Mouse (Mus musculus): ENCODE results near the gene Kcnk18.

Kcnk18 gene

DNA sequence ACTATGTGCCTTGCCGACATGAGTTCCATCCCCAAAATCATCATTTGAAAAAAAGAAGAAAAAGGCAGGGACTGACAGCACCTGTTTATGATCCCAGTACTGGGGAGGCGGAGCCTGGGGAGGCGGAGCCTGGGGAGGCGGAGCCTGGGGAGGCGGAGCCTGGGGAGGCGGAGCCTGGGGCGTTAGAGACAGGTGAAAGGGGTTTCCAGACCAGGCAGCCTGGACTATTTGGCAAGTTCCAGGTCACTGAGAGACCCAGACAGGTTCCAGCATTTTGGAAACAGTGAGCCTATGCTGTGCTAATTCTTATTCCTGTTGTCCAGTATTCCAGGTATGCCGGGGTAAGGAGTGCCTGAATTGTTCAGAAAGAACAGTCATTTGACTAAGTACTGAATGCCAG is at the start of gene Kcnk18:
Gene Kcnk18, plus strand, starts transcription at position 224 of the 400 bp plus-strand sequence.
- DNase-seq (ENCODE audit: low read depth, low spot score): no peak

GRCm38 (mm10) chr19:59169936-59170765 is 48.9 kb upstream of the Kcnk18 start, which contains the start of gene Vax1:
Gene Vax1 (minus strand): TSS chr19:59170056.
- DNase-seq (ENCODE audit: low read depth, low spot score): no peak

- DNase-seq (ENCODE audit: low read depth, low spot score): no peak
Observed at GRCm38 (mm10) chr19:59170766-59171095, 48.3 kb upstream of the Kcnk18 start.

DNA sequence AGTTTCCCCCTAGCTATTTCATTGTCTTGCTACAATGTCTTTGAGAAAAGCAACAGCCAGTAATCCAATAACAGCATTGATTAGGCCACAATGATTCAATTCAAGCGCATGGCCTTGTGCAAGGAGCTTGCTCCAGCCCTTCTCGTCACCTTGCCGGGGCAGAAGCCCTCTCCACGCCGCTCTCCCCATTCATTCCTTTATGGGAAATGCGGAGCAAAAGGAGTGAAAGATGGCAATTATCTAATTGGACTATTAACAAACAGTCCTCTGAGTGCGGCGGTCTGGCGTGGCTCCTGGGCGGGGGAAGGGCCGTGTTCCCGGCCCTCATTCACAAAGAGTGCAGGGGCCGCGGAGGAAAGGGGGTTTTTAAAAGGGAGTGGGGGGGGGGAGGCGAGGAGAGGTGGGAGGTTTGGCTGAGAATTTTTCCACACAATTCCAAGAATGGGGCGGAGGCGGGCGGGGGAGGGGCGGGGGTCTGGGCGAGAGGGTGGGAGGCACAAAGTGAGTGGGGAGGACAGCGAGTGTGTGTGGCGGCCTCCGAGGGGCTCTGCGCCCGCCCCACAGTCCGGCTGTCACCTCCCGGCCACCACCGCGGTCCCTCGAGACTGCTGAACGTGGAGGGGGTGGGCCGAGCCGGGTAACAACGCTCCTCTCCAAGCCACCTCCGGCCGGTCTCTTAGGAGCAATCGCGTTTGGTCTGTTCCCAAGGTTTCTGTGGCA is 47.7 kb upstream of the Kcnk18 start:
- DNase-seq (ENCODE audit: low read depth, low spot score): no peak

GRCm38 (mm10) chr19:59171871-59172245 is 47.2 kb upstream of the Kcnk18 start:
- no peak for DNase-seq (ENCODE audit: low read depth, low spot score)

DNA sequence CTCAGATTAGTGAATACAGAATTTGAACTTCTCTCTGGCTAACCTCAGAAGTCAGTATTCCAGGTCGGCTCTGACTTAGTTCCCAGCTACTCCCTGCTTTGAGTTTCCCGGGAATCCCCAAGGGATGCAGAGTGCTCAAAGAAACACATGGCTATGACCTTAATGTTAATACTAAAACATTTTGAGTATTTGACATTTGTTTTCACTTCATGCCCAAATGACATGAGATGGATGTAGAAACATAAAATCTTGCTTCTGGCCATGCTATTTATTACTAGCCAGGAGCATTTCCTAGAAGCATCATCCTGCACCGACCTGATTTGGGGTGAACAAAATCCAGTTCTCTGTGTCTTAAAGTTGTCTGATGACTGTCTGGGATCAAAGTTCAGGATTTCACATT is 46.2 kb upstream of the Kcnk18 start:
- no peak for DNase-seq (ENCODE audit: low read depth, low spot score)

- DNase-seq (ENCODE audit: low read depth, low spot score): no peak
Observed at GRCm38 (mm10) chr19:59173341-59174015, 45.5 kb upstream of the Kcnk18 start.

DNA sequence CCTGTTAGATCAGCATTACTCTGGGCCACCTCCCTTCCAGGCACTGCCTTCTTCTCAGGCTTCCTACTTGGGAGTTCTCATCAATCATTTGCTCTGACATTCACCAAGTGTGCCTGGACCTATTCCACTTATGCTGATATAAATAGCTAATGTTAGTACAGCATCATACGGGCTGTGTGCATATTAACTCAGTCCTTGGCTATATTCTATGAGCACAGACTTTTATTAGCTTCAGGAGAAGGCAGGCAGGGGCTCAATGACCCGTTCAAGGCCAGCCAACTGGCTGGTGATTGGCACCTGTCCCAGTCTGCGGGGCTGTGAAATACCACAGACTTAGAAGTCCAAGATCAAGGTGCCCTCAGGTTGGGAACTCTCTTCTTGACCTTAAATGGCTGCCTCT is 35.0 kb upstream of the Kcnk18 start:
- no peak for DNase-seq (ENCODE audit: low read depth, low spot score)

DNA sequence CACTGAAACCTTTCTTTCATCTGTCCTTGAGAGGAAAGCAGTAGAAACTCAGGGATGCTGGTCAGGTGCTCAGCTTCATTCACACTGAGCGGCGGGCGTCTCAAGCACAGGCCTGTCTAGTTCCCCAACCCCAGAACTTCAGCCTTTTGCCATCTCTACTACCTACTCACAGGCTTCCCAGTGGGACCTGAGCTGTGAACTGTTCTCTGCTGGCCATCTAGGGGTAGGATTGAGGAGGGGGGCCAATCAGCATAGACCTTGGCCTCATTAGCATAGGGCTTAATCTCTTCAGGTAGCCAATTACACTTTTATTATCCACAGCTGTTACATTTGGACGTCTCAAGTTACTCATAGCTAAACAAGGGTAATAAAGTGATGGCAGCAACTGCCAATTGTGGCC is 30.0 kb upstream of the Kcnk18 start:
- no peak for DNase-seq (ENCODE audit: low read depth, low spot score)

GRCm38 (mm10) chr19:59190431-59191122 is 28.4 kb upstream of the Kcnk18 start:
- no peak for DNase-seq (ENCODE audit: low read depth, low spot score)

- no peak for DNase-seq (ENCODE audit: low read depth, low spot score)
Observed at GRCm38 (mm10) chr19:59191123-59191505, 27.9 kb upstream of the Kcnk18 start.

GRCm38 (mm10) chr19:59192491-59192890 is 26.5 kb upstream of the Kcnk18 start:
- no peak for DNase-seq (ENCODE audit: low read depth, low spot score)

DNA sequence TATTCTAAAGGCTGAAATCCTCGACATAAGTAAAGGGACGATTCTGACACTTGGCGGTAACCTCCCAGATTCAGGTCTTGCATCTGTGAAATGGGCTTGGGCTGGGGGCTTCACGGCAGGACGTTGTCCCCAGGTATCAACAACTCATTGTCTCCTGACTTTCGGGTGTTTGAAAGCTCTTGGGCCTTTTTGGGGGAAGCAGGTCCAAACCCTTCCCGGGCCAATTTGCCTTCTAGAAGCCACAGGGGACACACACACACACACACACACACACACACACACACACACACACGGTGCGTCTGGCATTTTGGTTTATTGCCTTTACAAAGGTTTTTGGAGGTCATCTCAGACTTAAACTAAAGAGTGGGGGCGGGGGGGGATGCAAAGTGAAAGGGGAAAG is 25.6 kb upstream of the Kcnk18 start:
- no peak for DNase-seq (ENCODE audit: low read depth, low spot score)

- peak; percentile 7 for DNase-seq (ENCODE audit: low read depth, low spot score)
Observed at GRCm38 (mm10) chr19:59193986-59194820, 24.8 kb upstream of the Kcnk18 start.

DNA sequence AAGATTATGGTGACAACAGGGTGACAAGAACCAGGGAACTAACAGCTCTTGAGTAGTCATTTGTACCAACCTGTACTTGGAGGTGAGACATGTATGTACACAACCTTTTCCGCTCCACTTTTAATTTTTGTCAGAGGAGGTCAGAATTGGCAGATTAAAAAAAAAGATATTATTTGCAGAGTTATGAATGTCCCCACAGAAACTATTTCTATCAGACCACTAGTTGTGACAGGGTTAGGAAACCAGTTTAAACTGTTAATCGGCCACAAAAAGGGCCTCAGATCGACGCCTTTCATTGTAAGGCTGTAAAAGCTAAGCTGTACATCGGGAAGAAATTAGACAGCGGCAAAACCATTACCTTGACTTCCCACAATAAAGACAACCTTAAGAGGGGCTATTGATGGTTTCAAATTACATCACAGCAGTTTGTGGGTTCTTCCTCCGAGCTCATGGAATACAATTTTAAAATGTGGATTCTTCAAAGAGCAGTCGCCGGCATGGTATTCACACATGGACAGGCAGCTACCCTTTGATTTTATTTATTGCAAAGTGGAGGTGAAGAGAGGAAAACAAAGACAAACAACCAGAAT is 23.7 kb upstream of the Kcnk18 start:
- no peak for DNase-seq (ENCODE audit: low read depth, low spot score)

GRCm38 (mm10) chr19:59196111-59196666 is 22.8 kb upstream of the Kcnk18 start:
- DNase-seq (ENCODE audit: low read depth, low spot score): peak; percentile 16

GRCm38 (mm10) chr19:59198161-59198560 is 20.9 kb upstream of the Kcnk18 start:
- peak; percentile 77 for DNase-seq (ENCODE audit: low read depth, low spot score)

DNA sequence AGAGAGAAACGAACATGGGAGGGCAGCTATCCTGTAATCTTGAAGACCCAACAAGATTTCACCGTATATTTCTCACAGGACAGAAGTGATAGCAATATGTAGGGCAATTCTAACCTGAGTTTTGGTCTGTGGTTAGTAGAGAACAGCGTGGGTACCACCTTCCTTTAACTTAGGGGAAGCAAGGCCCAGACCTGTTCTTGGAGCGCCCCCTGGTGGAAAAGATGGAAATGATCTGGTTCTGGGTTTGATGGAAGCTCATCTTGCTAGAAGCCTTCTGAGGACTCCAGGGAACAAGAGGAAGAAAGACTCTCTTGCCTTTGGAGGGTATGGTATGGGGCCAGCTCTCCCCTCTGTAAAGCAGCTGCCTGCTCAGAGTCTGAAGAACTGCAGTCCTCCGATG is 10.5 kb upstream of the Kcnk18 start:
- DNase-seq (ENCODE audit: low read depth, low spot score): peak; percentile 64

DNA sequence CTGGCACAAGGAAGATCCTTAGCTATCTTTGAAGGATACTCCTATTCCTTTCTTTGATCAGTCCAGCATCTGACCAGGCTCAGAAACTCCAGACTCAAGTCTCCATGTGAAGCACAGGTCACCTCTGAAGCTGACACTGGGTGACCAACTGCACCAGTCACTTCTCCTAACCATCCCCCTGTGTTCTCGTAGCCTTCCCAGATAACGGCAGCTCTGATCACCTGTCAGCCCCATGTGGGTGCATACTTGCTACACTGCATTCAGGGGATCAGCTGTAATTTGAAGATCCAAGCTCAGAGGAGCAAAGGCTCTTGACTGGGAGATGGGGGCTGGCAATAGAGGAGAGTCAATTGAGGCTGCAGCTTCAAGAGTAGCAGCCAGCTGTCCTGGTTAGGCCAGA is 10.0 kb upstream of the Kcnk18 start:
- no peak for DNase-seq (ENCODE audit: low read depth, low spot score)

DNA sequence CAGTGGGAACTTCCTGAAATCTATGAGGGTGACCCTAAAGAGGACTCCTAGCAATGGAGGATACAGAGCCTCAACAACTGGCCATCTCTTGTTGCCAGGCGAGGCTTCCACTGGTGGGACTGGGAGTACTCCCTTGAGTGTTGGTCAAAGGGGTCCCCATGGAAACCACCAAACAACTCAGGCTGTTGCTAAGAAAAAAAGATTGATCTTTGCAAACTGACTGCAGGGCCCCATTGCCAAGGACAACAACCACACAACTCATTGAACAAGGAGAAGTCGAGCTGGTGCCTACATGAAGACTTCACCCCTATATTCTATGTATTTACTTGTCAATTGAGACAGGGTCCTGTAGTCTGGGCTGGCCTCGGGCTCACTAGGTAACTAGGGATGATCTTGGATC is 2.1 kb upstream of the Kcnk18 start:
- DNase-seq (ENCODE audit: low read depth, low spot score): no peak

All from CD4-positive, CD25-positive, alpha-beta regulatory T cell, adult 2 months (primary cell).